Mouse (Mus musculus) left cerebral cortex, adult 18-20 months (tissue): ENCODE measurements around the gene Mbd3. TPM values are rescaled to one million over a fixed set of nuclear protein-coding genes. Genes with fewer than 3 reads are reported as not detected.

Source experiments
- DNase-seq, 2 experiments: peaks; one replicate each; pipeline ENCODE4 v3.0.0; 2021 to 2022; ENCODE audit warnings: low spot score in 2 of 2, mixed read lengths in 1 of 2
- long read RNA-seq, 2 experiments: library from polyadenylated mRNA; stranded (forward); transcript quantifications; one replicate each; pipeline ENCODE4 v2.0.0; 2021
- total RNA-seq, 2 experiments: library from RNA; stranded (reverse); gene quantifications; 2 replicates each; pipeline ENCODE4 v1.2.3; 2021

The Mbd3 gene
- total RNA-seq, result 100 to 1,000 TPM; 143 to 166 TPM
- long read RNA-seq, experiment 1, transcript Mbd3-203 (7 exons, 1,222 nt), result minor isoform, 5 of 242 reads
- long read RNA-seq, experiment 1, transcript Mbd3-201 (7 exons, 1,662 nt), result minor isoform, 50 of 242 reads
- long read RNA-seq, experiment 1, transcript Mbd3-204 (7 exons, 1,566 nt), result major isoform, 72 of 242 reads
- long read RNA-seq, experiment 1, partial matches to known transcripts, result 92 of 242 reads
- long read RNA-seq, experiment 1, other reads (novel, unspliced or antisense), result 21 of 242 reads
- long read RNA-seq, experiment 2, transcript Mbd3-204 (7 exons, 1,566 nt), result major isoform, 60 of 166 reads
- long read RNA-seq, experiment 2, transcript Mbd3-201 (7 exons, 1,662 nt), result minor isoform, 29 of 166 reads
- long read RNA-seq, experiment 2, partial matches to known transcripts, result 52 of 166 reads
- long read RNA-seq, experiment 2, other reads (novel, unspliced or antisense), result 18 of 166 reads

GRCm38 (mm10) chr10:80399191-80399972 lies at the start of gene Mbd3:
Gene Mbd3, minus strand, starts transcription at chr10:80399550.
- peak; percentile 99 for DNase-seq

- peak; percentile 75 to 77 for DNase-seq
Observed at GRCm38 (mm10) chr10:80445898-80446601, 46.7 kb upstream of the Mbd3 start.

GRCm38 (mm10) chr10:80445052-80445451 lies 45.7 kb upstream of the Mbd3 start:
- DNase-seq, result no peak

GRCm38 (mm10) chr10:80444339-80445045 lies 45.1 kb upstream of the Mbd3 start:
- no peak for DNase-seq

DNA sequence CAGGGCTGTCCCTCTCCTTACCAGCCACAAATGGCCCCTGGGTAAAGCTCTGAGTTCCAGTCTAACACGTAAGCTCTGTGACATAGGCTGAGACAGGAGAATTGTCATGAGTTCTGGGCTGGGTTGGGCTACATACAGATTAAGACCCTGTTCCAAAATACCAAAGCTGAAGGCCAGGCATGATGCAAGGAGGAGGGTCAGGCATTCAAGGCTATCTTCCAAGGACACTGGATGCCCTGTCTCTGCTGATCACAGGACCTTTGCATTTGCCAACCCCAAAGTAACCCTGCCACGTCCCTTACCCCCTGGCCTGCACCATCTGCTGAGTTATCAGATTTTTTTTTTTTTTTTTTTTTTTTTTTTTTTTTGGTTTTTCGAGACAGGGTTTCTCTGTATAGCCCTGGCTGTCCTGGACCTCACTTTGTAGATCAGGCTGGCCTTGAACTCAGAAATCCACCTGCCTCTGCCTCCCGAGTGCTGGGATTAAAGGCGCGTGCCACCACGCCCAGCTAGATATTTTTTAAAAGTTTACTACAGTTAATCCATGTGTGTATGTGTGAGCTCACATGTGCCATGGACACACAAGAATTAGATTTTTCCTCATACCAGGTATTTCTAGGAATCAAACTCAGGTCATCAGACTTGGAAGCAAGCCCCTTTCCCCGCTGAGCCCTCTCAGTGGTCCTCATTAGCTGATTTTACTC lies 44.4 kb upstream of the Mbd3 start:
- DNase-seq, result no peak

DNA sequence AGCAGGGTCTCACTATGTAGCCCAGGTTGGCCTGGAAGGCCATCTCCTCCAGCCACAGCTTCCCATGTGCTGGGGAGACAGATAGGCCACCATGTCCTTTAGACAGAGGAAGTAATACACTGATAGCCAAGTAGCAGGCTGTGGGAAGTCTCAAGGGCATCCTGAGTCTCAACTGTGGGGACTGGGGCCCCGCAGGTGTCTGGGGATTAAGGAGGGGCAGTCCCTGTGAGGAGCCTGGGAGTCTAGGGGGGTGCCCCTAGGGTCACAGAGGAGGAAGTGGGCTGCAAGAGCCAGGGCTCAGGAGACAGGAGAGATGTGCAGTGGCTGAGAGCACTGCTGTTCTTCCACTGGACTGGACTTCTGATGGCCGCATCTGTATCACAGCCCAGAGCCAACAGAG lies 43.6 kb upstream of the Mbd3 start:
- DNase-seq, result no peak

GRCm38 (mm10) chr10:80441598-80441997 lies 42.2 kb upstream of the Mbd3 start:
- no peak for DNase-seq

DNA sequence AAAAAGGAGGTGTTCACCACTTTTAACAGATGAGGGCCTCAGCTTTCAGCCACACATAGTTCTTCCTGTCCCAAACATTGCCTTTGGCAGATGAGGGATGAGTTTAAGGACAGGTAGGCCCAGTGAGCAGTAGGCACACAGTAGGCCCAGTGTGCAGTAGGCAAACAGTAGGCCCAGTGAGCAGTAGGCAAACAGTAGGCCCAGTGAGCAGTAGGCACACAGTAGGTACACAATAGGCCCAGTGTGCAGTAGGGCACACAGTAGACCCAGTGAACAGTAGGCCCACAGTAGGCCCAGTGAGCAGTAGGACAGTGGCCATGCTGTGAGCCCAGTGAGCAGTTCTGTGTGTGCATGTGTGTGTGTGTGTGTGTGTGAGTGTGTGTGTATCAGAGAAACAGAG lies 40.7 kb upstream of the Mbd3 start:
- DNase-seq, result no peak

DNA sequence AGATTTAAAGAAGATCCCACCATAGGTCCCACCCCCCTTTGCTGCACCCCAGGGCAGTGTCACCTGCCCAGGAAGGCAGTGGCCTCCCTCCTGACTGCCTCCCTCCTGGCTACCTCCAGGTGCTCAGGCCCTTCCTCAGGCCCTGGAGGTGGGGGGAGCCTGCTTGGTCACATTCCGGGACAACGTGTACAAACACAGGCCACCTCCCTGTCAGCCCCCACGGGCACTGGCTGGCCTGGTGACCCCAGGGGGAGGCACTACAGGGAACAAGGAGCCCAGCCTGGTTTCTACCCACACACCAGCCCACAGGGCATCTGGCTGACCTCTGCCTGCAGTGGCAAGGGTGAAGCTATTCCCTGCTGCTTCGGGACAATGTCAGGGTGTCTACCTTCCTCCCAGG lies 38.6 kb upstream of the Mbd3 start:
- no peak for DNase-seq

- no peak for DNase-seq
Observed at GRCm38 (mm10) chr10:80436276-80436675, 36.9 kb upstream of the Mbd3 start.

- no peak for DNase-seq
Observed at GRCm38 (mm10) chr10:80435764-80436163, 36.4 kb upstream of the Mbd3 start.

- no peak for DNase-seq
Observed at GRCm38 (mm10) chr10:80434823-80435222, 35.5 kb upstream of the Mbd3 start.

DNA sequence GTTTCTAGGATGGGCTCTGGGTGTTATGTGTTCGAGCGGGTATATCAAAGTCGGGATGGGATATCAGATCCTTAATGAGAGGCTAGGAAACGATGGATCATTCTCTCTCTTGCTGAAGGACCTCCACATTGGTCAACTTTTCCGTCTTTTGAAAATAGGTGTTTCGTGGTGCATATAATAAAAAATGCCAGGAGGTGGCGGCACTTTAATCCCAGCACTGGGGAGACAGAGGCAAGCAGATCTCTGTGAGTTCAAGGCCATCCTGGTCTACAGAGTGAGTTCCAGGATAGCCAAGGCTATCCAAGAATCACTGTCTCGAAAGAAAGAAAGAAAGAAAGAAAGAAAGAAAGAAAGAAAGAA lies 34.9 kb upstream of the Mbd3 start:
- no peak for DNase-seq

GRCm38 (mm10) chr10:80433513-80434232 lies 34.3 kb upstream of the Mbd3 start, which contains the start of gene Tcf3:
Gene Tcf3, minus strand, starts transcription at chr10:80433647.
- peak; percentile 93 to 96 for DNase-seq

DNA sequence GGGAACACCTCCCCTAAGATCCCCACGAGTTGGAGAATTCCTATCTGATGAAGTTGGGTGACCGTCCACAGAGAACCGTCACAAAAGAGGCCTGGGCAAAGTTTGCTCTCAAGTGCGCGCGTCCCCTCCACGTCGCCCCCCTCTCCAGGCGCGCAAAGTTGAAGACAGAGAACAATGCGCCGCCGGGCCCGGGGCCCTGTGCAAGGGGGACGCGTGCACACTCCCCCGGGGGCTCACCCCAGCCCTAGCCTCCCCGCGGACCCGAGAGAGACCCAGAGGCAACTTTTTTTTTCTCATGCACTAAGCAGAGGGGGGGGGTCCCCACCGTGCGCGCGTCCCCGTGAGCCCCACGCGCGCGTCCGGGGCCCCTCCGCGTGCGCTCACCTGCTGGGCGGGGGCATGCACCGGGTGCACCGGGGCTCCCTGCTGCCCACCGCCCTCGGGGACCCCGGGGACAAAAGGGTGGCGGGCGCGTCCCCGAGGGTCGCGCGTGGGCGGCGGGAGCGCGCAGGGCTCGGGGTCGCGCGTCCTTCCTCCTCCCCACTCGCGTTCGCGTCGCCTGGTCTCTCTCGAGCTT lies 33.7 kb upstream of the Mbd3 start:
- no peak for DNase-seq

GRCm38 (mm10) chr10:80432387-80432785 lies 33.0 kb upstream of the Mbd3 start:
- DNase-seq, result no peak

DNA sequence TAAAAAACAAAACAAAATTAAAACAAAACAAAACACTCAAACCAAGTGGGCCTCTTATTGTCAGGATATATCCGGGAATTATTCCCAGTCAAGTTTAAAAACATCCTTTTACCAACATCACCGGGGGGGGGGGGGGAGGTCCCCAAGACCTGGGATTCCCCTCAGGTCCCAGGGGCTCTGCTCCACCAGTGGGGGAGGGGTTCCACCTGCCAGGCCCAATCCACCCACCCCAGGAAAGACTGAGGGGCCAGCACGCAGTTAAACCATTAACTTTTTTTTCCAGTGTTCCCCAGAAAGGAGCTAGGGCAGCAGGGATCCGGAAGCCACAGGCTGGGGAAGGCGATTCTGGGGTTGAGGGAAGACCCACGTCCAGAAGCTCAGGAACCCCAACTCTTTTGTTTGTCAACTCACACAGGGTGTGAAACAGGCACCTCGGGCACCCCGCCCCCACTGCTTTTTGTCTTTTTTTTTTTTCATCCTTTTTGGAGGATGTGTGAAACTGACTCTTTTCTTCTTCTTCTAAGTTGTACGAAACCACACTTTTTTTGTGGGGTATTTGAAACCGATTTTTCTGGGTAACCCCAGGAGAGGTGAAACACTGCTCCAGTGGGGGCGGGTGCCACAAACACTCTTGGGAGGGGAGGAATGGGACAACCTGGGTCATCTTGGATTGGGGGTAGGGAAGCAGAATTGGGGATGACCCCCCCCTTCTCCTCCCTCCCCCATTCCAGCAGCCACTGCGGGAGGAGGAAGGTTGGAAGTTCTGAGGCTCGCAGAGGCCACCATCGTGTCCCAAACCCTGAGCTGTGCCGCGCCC lies 32.4 kb upstream of the Mbd3 start:
- DNase-seq, result no peak

DNA sequence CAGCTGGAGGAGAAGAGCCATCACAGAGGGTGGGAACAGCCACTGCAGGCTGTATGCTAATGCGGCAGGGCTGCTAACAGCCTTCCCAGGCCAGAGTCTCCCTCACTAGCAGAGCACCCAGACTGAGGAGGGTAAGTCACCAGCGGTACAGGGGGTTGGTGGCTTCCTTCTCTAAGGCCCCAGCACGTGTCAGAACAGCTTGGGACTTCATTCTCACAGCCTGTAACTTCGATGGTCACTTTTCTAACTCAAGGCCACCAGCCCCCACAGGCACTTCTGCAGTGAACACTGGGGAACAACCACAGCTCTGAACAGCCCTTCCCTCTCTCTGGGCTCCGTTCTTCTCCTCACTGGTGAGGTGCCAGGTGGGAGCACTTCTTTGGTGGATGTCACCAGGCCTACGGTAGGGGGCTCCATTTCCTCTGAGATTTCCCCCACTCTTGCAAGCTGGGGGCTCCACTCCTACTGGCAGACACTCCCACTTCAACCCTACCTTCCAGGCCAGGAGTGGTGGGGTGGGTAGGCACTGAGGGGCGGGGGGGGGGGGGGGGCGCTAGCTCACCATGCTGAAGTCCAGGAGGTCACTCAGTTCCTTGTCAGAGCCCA lies 31.1 kb upstream of the Mbd3 start:
- DNase-seq, result no peak
